Mouse (Mus musculus): ENCODE measurements around the gene Slc12a9. TPM values are rescaled to one million over a fixed set of nuclear protein-coding genes. Genes with fewer than 3 reads are reported as not detected.
"Not testable (repeated sequence)": the region's sequence is repeated elsewhere in the genome, so short reads cannot be mapped to it uniquely, and the experiment has no call there.

Gene Slc12a9
- total and polyA plus RNA-seq, 3 experiments = 8.8 to 12.1 TPM; not detected in 1

DNA sequence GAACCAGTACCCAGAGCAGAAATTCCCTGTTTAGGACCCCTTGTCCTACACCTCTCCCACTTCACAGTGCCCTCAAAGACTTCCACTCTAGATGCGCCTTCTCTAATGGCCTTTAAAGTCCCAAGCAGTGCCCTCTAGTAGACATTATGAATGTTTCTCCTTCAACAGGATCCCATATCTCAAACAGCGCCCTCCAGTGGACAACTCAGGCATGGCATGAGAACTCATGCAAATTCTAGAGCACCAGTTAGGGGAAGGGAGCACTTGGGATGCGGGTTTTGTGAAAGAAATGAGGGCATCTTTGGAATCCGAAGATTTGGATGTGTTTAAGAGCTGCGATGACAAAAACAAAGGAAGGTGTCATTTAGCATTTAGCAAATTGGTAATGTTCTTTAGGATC lies 48.4 kb downstream of the Slc12a9 start:
- DNase-seq (ENCODE audit: low read depth, low spot score) = peak; percentile 82
- Histone ChIP-seq H3K9ac (ENCODE audit: control insufficient read depth, low read depth, low read length, poor library complexity, severe bottlenecking) (no peak overlapping the region), H3K36me3 (ENCODE audit: control insufficient read depth in 1 of 2, insufficient read depth in 2 of 2, low read length in 2 of 2) (peaks cover 0 to 5% of the 10 kb centered on the region in 2 experiments; a peak in 2 of 4 replicates), H3K79me2 (ENCODE audit: control insufficient read depth, insufficient read depth, low read length, poor library complexity) (peaks cover 7% of the 10 kb centered on the region; the same call in 1 of the 2 replicates), H3K27ac (ENCODE audit: control insufficient read depth, low read depth, low read length) (no peak overlapping the region), H3K9me3 (replicated peaks; ENCODE audit: insufficient read depth, low read length) (no peaks in the 10 kb centered on the region), H3K27me3 (ENCODE audit: control insufficient read depth in 1 of 2, insufficient read depth in 2 of 2, low read length in 2 of 2) (no peaks in the 10 kb centered on the region; a peak in 1 of 4 replicates), H3K4me1 (ENCODE audit: control insufficient read depth in 1 of 2, insufficient read depth in 2 of 2, low read length in 2 of 2) (peaks cover 0 to 6% of the 10 kb centered on the region in 2 experiments; a peak in 3 of 4 replicates), H3K4me3 (ENCODE audit: control insufficient read depth in 1 of 2, insufficient read depth in 1 of 2, low read depth in 2 of 2, low read length in 2 of 2) (no peak overlapping the region)
- peak; percentile 83 to 98 (median 90) for TF ChIP-seq CTCF (IDR thresholded peaks at IDR 0.05 in 2 of 3, conservative IDR thresholded peaks at IDR 0.05 in 1 of 3; ENCODE audit: control insufficient read depth in 1 of 3, insufficient read depth in 1 of 3, low read depth in 2 of 3, low read length in 3 of 3, poor library complexity in 1 of 3, severe bottlenecking in 1 of 3)
- TF ChIP-seq RAD21 (IDR thresholded peaks at IDR 0.05; ENCODE audit: low read depth, low read length) = peak; percentile 61
- TF ChIP-seq SIN3A (IDR thresholded peaks at IDR 0.05; ENCODE audit: low read length) = no peak
- peak; percentile 64; the same call in 1 of the 2 replicates for TF ChIP-seq ZC3H11A (IDR thresholded peaks at IDR 0.05; ENCODE audit: low read depth, low read length)
- peak; percentile 95 for TF ChIP-seq SMC3 (IDR thresholded peaks at IDR 0.05; ENCODE audit: low read depth, low read length)
- no peak for TF ChIP-seq MAZ (IDR thresholded peaks at IDR 0.05; ENCODE audit: low read depth, low read length)
- TF ChIP-seq TCF12 (IDR thresholded peaks at IDR 0.05; ENCODE audit: low read depth, low read length) = no peak

DNA sequence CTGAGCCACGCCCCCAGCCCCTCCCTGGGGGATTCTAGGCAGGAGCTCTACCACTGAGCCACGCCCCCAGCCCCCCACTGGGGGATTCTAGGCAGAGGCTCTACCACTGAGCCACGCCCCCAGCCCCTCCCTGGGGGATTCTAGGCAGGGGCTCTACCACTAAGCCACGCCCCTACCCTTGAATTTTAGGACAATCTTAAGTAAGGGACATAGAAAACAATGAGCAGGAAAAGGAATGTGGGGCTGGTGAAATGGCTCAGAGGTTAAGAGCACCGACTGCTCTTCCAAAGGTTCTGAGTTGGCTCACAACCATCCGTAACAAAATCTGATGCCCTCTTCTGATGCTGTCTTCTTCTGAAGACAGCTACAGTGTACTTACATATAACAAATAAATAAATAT lies 49.0 kb downstream of the Slc12a9 start:
- not testable (repeated sequence) for H3K79me2 ChIP-seq (ENCODE audit: control insufficient read depth, insufficient read depth, low read length, poor library complexity); H3K9me3 ChIP-seq (replicated peaks; ENCODE audit: insufficient read depth, low read length); H3K4me3 ChIP-seq (ENCODE audit: control insufficient read depth in 1 of 2, insufficient read depth in 1 of 2, low read depth in 2 of 2, low read length in 2 of 2); H3K9ac ChIP-seq (ENCODE audit: control insufficient read depth, low read depth, low read length, poor library complexity, severe bottlenecking); DNase-seq (ENCODE audit: low read depth, low spot score); H3K27ac ChIP-seq (ENCODE audit: control insufficient read depth, low read depth, low read length); H3K27me3 ChIP-seq (ENCODE audit: control insufficient read depth in 1 of 2, insufficient read depth in 2 of 2, low read length in 2 of 2); H3K36me3 ChIP-seq (ENCODE audit: control insufficient read depth in 1 of 2, insufficient read depth in 2 of 2, low read length in 2 of 2); H3K4me1 ChIP-seq (ENCODE audit: control insufficient read depth in 1 of 2, insufficient read depth in 2 of 2, low read length in 2 of 2)

DNA sequence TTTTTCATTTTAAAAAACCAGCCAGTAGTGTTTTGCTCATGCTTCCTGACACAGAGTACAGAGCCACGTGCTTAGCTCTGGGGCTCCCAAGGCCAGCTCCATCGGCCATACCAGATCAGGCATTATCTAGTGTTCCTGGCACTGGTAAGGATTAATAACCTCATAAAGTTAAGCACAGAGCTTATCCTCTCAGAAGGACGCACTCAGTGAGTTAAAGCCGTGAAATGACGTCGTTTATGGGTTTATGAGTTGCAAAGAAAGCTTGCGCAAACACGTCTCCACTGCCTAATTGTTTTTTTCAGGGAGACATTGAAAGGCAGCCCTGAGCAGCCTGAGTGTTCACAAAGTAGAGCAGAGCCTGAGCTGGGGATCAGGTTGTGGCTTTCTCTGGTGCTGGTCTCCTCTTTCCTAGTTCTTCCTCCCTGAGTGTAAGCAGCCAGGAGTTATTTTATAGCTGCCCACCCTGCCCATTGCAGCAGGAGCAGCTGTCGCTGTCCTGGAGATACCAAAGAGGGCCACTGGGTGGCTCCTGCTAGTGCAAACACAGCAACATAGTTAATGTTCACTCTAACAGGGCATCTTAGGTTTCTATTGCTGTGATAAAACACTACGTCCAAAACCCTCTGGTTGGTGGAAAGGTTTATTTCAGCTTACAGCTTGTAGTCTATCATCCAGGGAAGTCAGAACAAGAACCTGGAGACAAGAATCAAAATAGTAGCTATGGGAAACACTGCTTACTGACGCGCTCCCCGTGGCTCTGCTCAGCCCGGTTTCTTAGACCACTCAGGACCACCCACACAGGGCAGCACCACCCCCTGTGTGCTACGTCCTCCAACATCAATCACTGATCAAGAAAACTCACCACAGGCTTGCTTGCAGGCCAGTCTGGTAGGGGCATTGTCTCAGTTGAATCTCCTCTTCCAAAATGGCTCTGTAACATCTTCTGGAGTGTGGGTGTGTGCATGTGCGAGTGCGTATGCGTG lies 55.7 kb downstream of the Slc12a9 start:
- Histone ChIP-seq H3K4me3 (ENCODE audit: control insufficient read depth in 1 of 2, insufficient read depth in 1 of 2, low read depth in 2 of 2, low read length in 2 of 2) (no peak overlapping the region), H3K9ac (ENCODE audit: control insufficient read depth, low read depth, low read length, poor library complexity, severe bottlenecking) (no peak overlapping the region), H3K9me3 (replicated peaks; ENCODE audit: insufficient read depth, low read length) (no peaks in the 10 kb centered on the region), H3K79me2 (ENCODE audit: control insufficient read depth, insufficient read depth, low read length, poor library complexity) (no peaks in the 10 kb centered on the region), H3K4me1 (ENCODE audit: control insufficient read depth in 1 of 2, insufficient read depth in 2 of 2, low read length in 2 of 2) (no peaks in the 10 kb centered on the region), H3K27me3 (ENCODE audit: control insufficient read depth in 1 of 2, insufficient read depth in 2 of 2, low read length in 2 of 2) (peaks cover 1 to 2% of the 10 kb centered on the region in 2 experiments; a peak in 3 of 4 replicates), H3K27ac (ENCODE audit: control insufficient read depth, low read depth, low read length) (no peak overlapping the region), H3K36me3 (ENCODE audit: control insufficient read depth in 1 of 2, insufficient read depth in 2 of 2, low read length in 2 of 2) (no peaks in the 10 kb centered on the region)
- TF ChIP-seq SMC3 (IDR thresholded peaks at IDR 0.05; ENCODE audit: low read depth, low read length) (peak; percentile 54), RAD21 (IDR thresholded peaks at IDR 0.05; ENCODE audit: low read depth, low read length) (peak; percentile 6), POLR2AphosphoS5 (IDR thresholded peaks at IDR 0.05; ENCODE audit: borderline replicate concordance, low read depth, low read length) (no peak), SIN3A (IDR thresholded peaks at IDR 0.05; ENCODE audit: low read length) (no peak), CTCF (IDR thresholded peaks at IDR 0.05 in 2 of 3, conservative IDR thresholded peaks at IDR 0.05 in 1 of 3; ENCODE audit: control insufficient read depth in 1 of 3, insufficient read depth in 1 of 3, low read depth in 2 of 3, low read length in 3 of 3, poor library complexity in 1 of 3, severe bottlenecking in 1 of 3) (peak; percentile 19 to 52 (median 29); a peak in 4 of 6 replicates)
- no peak for DNase-seq (ENCODE audit: low read depth, low spot score)
